Mouse (Mus musculus): Measurements from ENCODE around the gene Stab1.

DNA sequence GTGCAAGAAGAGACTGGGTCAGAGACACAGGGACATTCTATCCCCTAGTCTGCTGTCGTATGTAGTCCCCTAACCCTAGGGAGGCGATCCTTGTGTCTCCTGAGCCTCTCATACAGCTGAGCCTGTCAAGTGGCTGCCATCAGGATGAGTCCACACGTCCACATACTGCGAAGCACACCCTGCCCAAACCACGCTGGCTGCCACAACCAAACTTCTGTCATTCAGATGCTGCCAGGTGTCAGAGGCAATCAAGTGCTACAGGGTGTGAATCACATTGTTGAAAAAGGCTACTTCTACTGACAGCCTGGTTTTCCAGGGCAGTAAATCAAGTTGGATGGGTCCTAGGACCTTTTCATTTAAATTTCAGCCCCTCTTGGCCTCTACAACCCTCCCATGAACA is 9.3 kb upstream of the Stab1 start:
- no peak for TF ChIP-seq CTCF (IDR thresholded peaks at IDR 0.05; ENCODE audit: low read depth, low read length)
- no peak for TF ChIP-seq EP300 (IDR thresholded peaks at IDR 0.05; ENCODE audit: insufficient read depth, low read depth, low read length)
